Mouse (Mus musculus): ENCODE results near the gene Oas1g. TPM values are rescaled to one million over a fixed set of nuclear protein-coding genes. Genes with fewer than 3 reads are reported as not detected.
"Not testable (repeated sequence)": the region's sequence is repeated elsewhere in the genome, so short reads cannot be mapped to it uniquely, and the experiment has no call there.

Oas1g gene
- polyA plus RNA-seq, 1 experiment from 2014 or later: 0.69 TPM

DNA sequence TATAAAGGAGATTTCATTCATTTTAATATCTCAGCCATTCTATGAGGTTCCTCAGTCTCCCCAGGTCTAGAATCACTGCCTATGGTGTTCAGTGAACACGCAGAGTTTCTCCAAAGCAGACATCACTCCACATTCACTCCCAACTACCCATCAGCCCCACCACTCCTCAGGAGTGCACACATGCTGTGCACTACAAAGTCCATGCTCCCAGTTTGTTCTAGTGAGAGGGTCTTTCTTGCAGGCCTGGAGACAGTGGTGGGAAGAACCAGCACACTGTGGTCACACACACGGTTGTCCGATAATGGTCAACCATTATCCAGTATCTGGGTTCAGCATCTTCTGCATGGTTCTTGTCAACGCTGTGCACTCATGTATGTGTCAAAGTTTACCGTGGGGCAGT, 14.6 kb upstream of the Oas1g start:
- Histone ChIP-seq H3K27me3 (no peaks in the 10 kb centered on the region), H3K4me2 (no peak overlapping the region), H3K9me3 (replicated peaks) (no peaks in the 10 kb centered on the region), H3K4me1 (replicated peaks) (no peaks in the 10 kb centered on the region), H3K9ac (no peak overlapping the region), H3K4me3 (no peak overlapping the region), H3K27ac (no peak overlapping the region), H3K36me3 (no peaks in the 10 kb centered on the region)
- no peak for ATAC-seq (replicated peaks; ENCODE audit: insufficient number of reproducible peaks, insufficient read depth, low FRiP score, low read depth)
- 91% methylated on average over 5 of the region's 5 CpGs for WGBS

DNA sequence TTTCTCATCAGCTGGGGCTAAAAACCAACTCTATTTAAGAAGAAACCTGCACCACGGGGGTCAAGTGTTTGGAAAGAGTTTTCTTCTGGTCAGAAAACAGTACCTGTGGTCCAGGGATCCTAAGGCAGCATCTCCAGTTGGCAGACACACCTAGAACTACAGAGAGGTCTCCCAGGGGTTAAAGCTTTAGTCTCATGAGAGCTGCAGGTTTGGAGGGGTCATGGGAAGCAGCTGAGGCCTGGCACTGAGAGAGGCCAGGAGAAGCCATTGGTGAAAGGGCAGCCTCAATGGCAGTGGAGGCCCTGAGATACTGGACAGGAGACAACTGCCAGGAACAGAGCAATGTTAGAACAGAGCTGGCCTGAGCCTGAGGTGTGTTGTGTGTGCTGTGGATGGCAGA, 13.3 kb upstream of the Oas1g start:
- Histone ChIP-seq H3K4me2 (no peak overlapping the region), H3K9me3 (replicated peaks) (no peaks in the 10 kb centered on the region), H3K4me1 (replicated peaks) (no peaks in the 10 kb centered on the region), H3K36me3 (no peaks in the 10 kb centered on the region), H3K9ac (no peak overlapping the region), H3K27ac (no peak overlapping the region), H3K27me3 (no peaks in the 10 kb centered on the region), H3K4me3 (no peak overlapping the region)
- 40% methylated on average over 1 of the region's 1 CpGs for WGBS
- ATAC-seq (replicated peaks; ENCODE audit: insufficient number of reproducible peaks, insufficient read depth, low FRiP score, low read depth): no peak

DNA sequence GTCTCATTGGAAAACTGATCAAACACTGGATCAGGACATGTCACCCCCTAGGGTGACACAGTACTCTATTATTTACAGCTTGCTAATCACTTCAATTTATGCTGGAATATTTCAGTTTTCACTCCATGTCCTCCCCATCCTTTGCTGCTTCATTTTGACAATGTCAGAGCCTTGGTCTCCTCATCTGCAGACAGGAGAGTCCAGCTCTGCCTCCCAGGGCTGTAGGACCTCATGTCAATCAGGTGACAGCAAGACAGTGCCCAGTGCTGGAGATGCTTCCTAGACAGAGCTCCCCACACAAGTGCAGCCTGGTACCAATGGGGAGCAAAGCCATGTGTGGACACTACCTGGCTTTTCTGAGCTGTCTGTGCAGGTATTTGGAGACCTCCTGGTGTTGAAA, 11.3 kb upstream of the Oas1g start:
- Histone ChIP-seq H3K36me3 (no peaks in the 10 kb centered on the region), H3K4me2 (no peak overlapping the region), H3K27ac (no peak overlapping the region), H3K4me1 (replicated peaks) (no peaks in the 10 kb centered on the region), H3K9ac (no peak overlapping the region), H3K27me3 (no peaks in the 10 kb centered on the region), H3K9me3 (replicated peaks) (no peaks in the 10 kb centered on the region), H3K4me3 (no peak overlapping the region)
- no peak for ATAC-seq (replicated peaks; ENCODE audit: insufficient number of reproducible peaks, insufficient read depth, low FRiP score, low read depth)

DNA sequence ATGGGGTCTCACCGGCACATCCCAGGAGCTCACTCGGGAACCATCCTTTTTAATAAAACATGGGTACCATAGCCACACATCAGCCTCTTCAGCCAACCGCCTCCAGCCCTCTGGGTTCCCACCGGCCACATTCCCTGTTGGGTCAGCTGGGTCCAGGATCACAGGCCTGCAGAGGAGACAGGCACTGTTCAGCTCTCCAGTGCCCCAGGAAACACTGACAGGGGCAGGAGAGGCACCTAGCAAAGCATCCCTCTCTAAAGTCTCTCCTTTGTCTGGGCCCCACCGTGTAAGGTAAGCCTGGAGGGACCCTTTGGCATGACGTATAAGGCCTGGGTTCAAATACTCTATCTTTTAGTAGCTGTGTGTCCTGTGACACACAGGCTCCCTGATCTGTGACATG, 10.9 kb upstream of the Oas1g start:
- ATAC-seq (replicated peaks; ENCODE audit: insufficient number of reproducible peaks, insufficient read depth, low FRiP score, low read depth): no peak
- 85% methylated on average over 6 of the region's 6 CpGs for WGBS

DNA sequence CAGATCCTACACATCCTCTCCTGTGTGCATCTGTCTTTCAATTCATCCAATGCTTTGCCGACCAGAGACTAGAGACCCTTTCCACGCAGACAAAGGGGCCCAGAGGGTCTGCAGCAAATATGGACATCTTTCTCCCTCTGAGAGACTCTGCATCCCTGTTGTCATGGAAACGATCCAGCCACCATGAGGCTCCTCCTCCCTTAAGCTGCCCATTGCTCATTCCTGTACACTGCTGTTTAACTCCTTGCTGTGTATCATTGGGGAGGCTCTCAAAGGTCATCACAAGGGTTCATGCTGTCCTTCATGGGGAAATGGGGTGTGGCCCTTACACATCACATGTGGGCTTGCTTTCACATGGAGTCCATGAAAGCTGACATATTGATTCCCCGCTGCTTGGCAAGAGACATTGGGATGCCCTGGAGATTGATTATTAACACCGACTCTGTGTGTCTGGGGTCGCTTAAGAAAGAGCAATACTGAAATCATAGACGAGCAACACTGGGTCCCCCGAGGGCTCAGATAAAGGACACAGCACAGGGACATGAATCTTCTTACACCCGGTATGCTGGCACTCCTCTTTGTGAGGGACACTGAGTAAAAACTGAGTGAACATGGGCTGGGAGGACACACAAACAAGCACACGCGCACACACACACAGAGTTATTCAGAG, 8.0 kb upstream of the Oas1g start:
- 86% methylated on average over 11 of the region's 11 CpGs for WGBS
- no peak overlapping the region for H3K4me2 ChIP-seq
- H3K4me1 ChIP-seq (replicated peaks): no peaks in the 10 kb centered on the region
- ATAC-seq (replicated peaks; ENCODE audit: insufficient number of reproducible peaks, insufficient read depth, low FRiP score, low read depth): no peak
- no peaks in the 10 kb centered on the region for H3K36me3 ChIP-seq
- H3K4me3 ChIP-seq: no peak overlapping the region
- H3K9ac ChIP-seq: no peak overlapping the region
- H3K9me3 ChIP-seq (replicated peaks): no peaks in the 10 kb centered on the region
- H3K27me3 ChIP-seq: no peaks in the 10 kb centered on the region
- no peak overlapping the region for H3K27ac ChIP-seq

More for the DNA sequence above, 10.9 kb upstream of the Oas1g start:
- H3K27me3 ChIP-seq: no peaks in the 10 kb centered on the region
- no peak overlapping the region for H3K27ac ChIP-seq
- no peak overlapping the region for H3K4me3 ChIP-seq
- no peaks in the 10 kb centered on the region for H3K4me1 ChIP-seq (replicated peaks)
- H3K9ac ChIP-seq: no peak overlapping the region
- no peak overlapping the region for H3K4me2 ChIP-seq
- no peaks in the 10 kb centered on the region for H3K9me3 ChIP-seq (replicated peaks)
- no peaks in the 10 kb centered on the region for H3K36me3 ChIP-seq

DNA sequence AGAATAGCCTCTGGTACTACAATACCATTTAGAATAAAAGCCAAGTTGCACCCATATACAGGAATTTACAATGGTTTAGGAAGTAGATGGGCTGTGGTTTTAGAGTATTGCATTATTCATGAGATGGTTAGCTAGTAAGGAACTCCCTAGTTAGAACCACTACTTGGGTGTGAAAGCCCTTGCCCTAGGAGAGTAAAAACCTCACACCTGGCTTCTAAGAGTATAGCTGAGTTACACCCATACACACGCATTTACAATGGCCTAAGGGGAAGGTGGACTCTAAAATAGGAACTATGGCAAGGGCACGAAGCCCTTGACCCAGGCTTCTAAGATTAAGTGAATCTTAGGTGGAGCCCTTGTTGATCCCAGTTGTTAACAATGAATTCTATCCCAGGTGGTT, 7.3 kb upstream of the Oas1g start:
- not testable (repeated sequence) for H3K9ac ChIP-seq; H3K4me1 ChIP-seq (replicated peaks); ATAC-seq (replicated peaks; ENCODE audit: insufficient number of reproducible peaks, insufficient read depth, low FRiP score, low read depth); H3K9me3 ChIP-seq (replicated peaks); H3K4me2 ChIP-seq; H3K27me3 ChIP-seq; H3K36me3 ChIP-seq; H3K4me3 ChIP-seq; H3K27ac ChIP-seq
- WGBS: 64% methylated on average over 2 of the region's 2 CpGs

DNA sequence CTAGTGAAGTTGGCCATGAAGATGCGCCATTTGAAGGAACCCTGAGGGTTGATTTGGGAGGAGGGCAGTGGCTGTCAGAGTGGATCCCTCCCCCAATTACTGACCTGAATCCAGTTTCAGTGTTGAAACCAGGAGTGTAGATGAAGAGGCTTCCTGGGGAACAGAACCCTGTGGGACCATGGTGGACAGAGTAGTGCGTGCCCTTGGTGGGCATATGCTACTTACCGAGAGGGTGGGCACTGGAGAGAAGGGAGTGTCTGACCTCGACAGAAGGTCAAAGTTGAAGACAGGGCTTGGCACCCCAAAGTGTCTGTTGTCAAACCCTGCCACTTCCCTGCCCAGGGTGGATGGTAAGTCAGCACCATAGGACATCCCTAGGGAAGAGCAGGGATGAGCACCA, 6.5 kb upstream of the Oas1g start:
- 82% methylated on average over 4 of the region's 4 CpGs for WGBS
- H3K36me3 ChIP-seq; H3K9ac ChIP-seq; H3K9me3 ChIP-seq (replicated peaks); H3K27me3 ChIP-seq; H3K4me2 ChIP-seq; ATAC-seq (replicated peaks; ENCODE audit: insufficient number of reproducible peaks, insufficient read depth, low FRiP score, low read depth); H3K4me3 ChIP-seq; H3K27ac ChIP-seq; H3K4me1 ChIP-seq (replicated peaks): not testable (repeated sequence)

DNA sequence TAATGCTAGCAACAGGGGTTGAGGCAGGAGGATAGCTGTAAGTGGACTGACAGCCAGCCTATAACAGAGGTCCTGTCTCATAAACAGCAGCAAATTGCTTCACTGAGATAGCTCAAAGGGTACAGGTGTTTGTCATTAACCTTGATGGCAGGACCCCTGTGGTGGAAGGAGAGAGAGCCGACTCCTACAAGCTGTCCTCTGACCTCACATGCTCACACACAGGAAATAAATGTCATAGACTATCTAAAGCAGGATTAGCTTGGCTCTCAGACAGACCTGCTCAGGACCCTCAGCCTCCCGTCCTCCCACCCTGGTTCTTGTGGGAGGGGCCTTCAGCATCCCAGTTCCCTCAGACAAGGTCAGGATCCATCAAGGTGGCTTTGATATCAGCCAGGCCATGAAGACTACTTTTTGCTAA, 4.8 kb upstream of the Oas1g start:
- Histone ChIP-seq H3K4me1 (replicated peaks) (no peaks in the 10 kb centered on the region), H3K4me2 (no peak overlapping the region), H3K27me3 (no peaks in the 10 kb centered on the region), H3K9ac (no peak overlapping the region), H3K36me3 (no peaks in the 10 kb centered on the region), H3K27ac (no peak overlapping the region), H3K9me3 (replicated peaks) (no peaks in the 10 kb centered on the region), H3K4me3 (no peak overlapping the region)
- WGBS: 57% methylated on average over 2 of the region's 2 CpGs
- ATAC-seq (replicated peaks; ENCODE audit: insufficient number of reproducible peaks, insufficient read depth, low FRiP score, low read depth): no peak

DNA sequence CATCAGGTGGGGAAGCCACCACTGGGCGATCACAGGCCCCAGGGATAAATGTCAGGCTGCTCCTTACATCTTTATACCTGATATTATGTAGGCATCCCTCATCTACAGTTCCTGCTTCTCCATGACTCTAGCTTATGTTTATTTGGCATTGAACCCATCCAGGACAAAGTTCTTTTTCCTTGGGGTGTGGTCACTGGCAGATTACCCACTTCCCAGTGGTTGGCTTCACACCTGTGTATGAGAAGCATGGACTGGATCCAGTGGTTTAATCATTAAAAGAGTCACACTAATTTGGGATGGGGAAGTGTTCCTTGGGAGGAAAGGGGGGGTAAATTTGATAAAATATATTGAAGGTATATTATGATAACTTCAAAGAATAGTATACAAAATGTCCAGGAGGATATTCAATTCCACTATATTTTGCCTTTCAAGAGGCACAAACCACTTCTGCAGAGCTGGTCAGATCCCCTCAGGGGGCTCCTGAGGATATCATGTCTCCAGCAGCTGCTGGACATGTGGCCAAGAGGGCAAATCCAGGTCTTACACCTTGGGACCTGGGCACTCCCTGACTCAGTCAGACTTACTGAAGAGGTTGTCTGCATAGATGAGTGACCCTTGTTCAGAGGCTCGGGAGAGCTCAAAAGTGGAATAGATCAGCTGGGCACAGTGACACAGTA, 4.3 kb upstream of the Oas1g start:
- H3K4me2 ChIP-seq; H3K36me3 ChIP-seq; H3K9ac ChIP-seq; H3K4me3 ChIP-seq; ATAC-seq (replicated peaks; ENCODE audit: insufficient number of reproducible peaks, insufficient read depth, low FRiP score, low read depth); H3K4me1 ChIP-seq (replicated peaks); H3K9me3 ChIP-seq (replicated peaks); H3K27me3 ChIP-seq; H3K27ac ChIP-seq: not testable (repeated sequence)
- 76% methylated on average over 2 of the region's 2 CpGs for WGBS

DNA sequence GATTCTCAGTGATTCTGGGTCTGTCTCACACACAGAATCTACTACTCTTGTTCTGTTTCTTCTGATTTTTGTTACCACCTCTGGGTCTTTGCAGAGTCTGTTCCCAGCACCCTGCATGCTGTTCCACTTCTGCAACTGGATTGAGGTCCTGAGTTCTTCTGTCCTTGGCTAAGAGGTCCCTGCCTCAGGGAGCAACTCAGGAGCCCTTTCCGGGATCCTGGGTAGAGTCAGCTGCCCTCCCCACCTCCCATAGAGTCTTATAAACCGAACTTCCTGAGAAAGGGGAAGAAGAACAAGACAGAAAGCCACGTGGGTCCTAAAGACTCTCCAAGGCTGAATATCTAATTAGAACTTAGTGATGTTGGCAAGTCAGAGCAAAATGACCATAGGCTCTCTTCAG, 3.6 kb upstream of the Oas1g start:
- 52% methylated on average over 3 of the region's 3 CpGs for WGBS
- H3K4me2 ChIP-seq: no peak overlapping the region
- 0 out of 2 replicates have a peak, but pooled peaks cover 5% of the 10 kb centered on the region for H3K27me3 ChIP-seq
- H3K36me3 ChIP-seq: no peaks in the 10 kb centered on the region
- no peak overlapping the region for H3K9ac ChIP-seq
- H3K27ac ChIP-seq: no peak overlapping the region
- no peaks in the 10 kb centered on the region for H3K9me3 ChIP-seq (replicated peaks)
- H3K4me1 ChIP-seq (replicated peaks): no peaks in the 10 kb centered on the region
- ATAC-seq (replicated peaks; ENCODE audit: insufficient number of reproducible peaks, insufficient read depth, low FRiP score, low read depth): no peak
- H3K4me3 ChIP-seq: no peak overlapping the region

DNA sequence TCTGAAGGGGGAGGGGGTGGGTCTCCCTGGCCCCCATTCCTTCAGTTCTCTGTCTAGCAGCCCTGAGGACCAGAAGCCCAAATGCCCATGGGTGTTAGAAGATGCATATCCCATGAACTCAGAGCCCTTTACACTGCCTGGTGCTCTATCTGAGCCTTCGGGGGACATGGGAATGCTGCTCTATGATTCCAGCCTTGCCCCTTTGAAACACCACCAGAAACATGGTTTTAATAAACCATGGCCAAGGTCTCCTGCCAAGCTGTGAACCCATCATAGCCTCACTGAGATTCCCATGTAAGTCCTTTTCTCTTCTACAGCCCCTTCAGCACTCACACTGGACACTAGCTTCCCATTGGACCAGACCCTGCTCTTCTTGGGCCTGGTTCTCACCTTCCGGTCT, 2.6 kb upstream of the Oas1g start:
- no peak overlapping the region for H3K27ac ChIP-seq
- H3K9ac ChIP-seq: no peak overlapping the region
- H3K36me3 ChIP-seq: no peaks in the 10 kb centered on the region
- H3K4me1 ChIP-seq (replicated peaks): no peaks in the 10 kb centered on the region
- 78% methylated on average over 2 of the region's 2 CpGs for WGBS
- 0 out of 2 replicates have a peak, but pooled peaks cover 5% of the 10 kb centered on the region for H3K27me3 ChIP-seq
- H3K4me3 ChIP-seq: no peak overlapping the region
- H3K4me2 ChIP-seq: no peak overlapping the region
- ATAC-seq (replicated peaks; ENCODE audit: insufficient number of reproducible peaks, insufficient read depth, low FRiP score, low read depth): no peak
- H3K9me3 ChIP-seq (replicated peaks): no peaks in the 10 kb centered on the region

DNA sequence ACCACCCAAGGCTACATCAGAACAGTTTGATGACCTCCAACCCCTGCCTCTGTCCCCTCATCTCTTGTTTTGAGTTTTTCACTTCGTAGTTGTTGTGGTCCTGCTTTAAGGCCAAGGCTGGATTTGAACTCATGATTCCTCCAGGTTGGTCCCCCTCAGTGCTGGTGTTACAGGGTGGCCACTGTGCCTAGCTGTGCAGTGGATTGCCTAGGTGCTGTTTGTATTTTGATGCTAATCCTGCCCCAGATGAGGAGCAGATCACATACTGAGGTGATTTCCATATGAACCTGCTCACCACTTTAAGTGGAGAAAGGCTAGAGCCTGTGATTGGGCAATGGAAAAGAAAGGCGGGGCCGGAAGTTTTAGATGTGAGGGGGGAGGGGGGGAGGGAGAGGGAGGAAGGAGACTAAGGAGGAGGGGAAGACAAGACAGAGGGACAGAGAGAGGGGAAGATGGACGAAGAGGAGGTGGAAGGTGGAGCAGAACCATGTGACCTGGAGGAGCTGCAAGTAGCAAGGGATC, 942 bp upstream of the Oas1g start:
- not testable (repeated sequence) for ATAC-seq (replicated peaks; ENCODE audit: insufficient number of reproducible peaks, insufficient read depth, low FRiP score, low read depth); H3K4me1 ChIP-seq (replicated peaks); H3K27me3 ChIP-seq; H3K36me3 ChIP-seq; H3K9ac ChIP-seq; H3K4me3 ChIP-seq; H3K27ac ChIP-seq; H3K4me2 ChIP-seq; H3K9me3 ChIP-seq (replicated peaks)
- WGBS: 22% methylated on average over 4 of the region's 4 CpGs

Measured in heart, embryonic 15.5 days (tissue).